Mouse (Mus musculus) intestine, postnatal 0 days (tissue): Measurements from ENCODE around the gene Lrrn4cl. TPM values are rescaled to one million over a fixed set of nuclear protein-coding genes. Genes with fewer than 3 reads are reported as not detected.
A peak's percentile ranks its signal among the peaks of the same experiment; 100 is the strongest.

Experiments used
- ATAC-seq: fragments of 200-750 bp; cut with Nextera tagmentation; 2 replicates; pipeline ENCODE4 v1.8.0; 2017; ENCODE audit warnings: mild to moderate bottlenecking, moderate TSS enrichment, moderate library complexity
- H3K27ac ChIP-seq: fragments of 300-500 bp; sonication (generic); 2 replicates; pipeline ENCODE4 v1.5.1; 2014; ENCODE audit warnings: mild to moderate bottlenecking, low read depth, low read length, moderate library complexity
- H3K27me3 ChIP-seq: fragments of 300-500 bp; sonication (generic); replicated peaks from 2 replicates; pipeline ENCODE4 v1.6.1; 2014; ENCODE audit warnings: low read length, mixed read lengths; ENCODE audit not compliant: control insufficient read depth, insufficient read depth
- H3K36me3 ChIP-seq: fragments of 300-500 bp; sonication (generic); 2 replicates; pipeline ENCODE4 v1.6.1; 2014; ENCODE audit warnings: mild to moderate bottlenecking, moderate library complexity; ENCODE audit not compliant: control insufficient read depth, insufficient read depth
- H3K4me1 ChIP-seq: fragments of 300-500 bp; sonication (generic); replicated peaks from 2 replicates; pipeline ENCODE4 v1.6.1; 2014; ENCODE audit warnings: antibody characterized with exemption, low read length, mixed read lengths; ENCODE audit not compliant: control insufficient read depth, insufficient read depth
- H3K4me2 ChIP-seq: fragments of 300-500 bp; sonication (generic); replicated peaks from 2 replicates; pipeline ENCODE4 v1.6.1; 2014; ENCODE audit warnings: low read depth, mild to moderate bottlenecking, moderate library complexity
- H3K4me3 ChIP-seq: fragments of 300-500 bp; sonication (generic); 2 replicates; pipeline ENCODE4 v1.5.1; 2014; ENCODE audit warnings: low read depth, low read length
- H3K9ac ChIP-seq: fragments of 300-500 bp; sonication (generic); 2 replicates; pipeline ENCODE4 v1.6.1; 2014; ENCODE audit warnings: mild to moderate bottlenecking, low read depth, low read length
- H3K9me3 ChIP-seq: fragments of 300-500 bp; sonication (generic); 2 replicates; pipeline ENCODE4 v1.6.1; 2016; ENCODE audit warnings: mixed run types; ENCODE audit not compliant: control insufficient read depth
- CTCF ChIP-seq: sonication (generic); IDR thresholded peaks from 2 replicates; pipeline ENCODE4 v1.5.1; 2016; ENCODE audit warnings: low read depth, mild to moderate bottlenecking, control low read depth, antibody characterized with exemption, moderate library complexity
- WGBS: fragments of 180-500 bp; shearing (Covaris S2); extraction: QIAGEN DNeasy Blood & Tissue Kit; methylation state at CpG from one replicate; pipeline ENCODE4 v1.1.7; 2014; 5-methylcytosine and 5-hydroxymethylcytosine counted together
- polyA plus RNA-seq: library from polyadenylated mRNA; unstranded; fragments of >200 nt; fragmentation: Nextera tagmentation; extraction: Ambion mirVana; gene quantifications from 2 replicates; pipeline ENCODE4 v1.2.1, GENCODE M21; 2015

The Lrrn4cl gene
- polyA plus RNA-seq, 1 experiment from 2014 or later, result 2.2 TPM

DNA sequence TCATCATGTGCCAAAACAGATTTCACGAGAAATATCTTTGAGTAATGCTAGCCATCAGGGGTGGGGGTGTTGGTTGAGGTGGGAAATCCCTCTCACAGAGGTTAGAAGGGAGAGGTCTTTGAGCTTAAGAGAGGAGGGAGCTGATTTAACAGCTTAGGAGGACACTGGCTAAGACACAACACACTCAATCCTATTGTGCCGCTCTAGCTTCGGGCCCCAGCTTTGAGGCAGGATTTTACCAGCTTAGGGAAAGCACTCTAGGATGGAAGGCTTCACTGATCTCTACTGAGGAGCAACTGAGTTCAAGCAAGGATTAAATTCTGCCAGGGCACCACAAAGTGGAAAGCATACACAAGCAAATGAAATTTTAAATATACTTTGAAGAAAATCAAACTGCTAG is 33.6 kb upstream of the Lrrn4cl start:
- Histone ChIP-seq H3K27me3 (no peaks in the 10 kb centered on the region), H3K4me1 (peaks cover 1% of the 10 kb centered on the region; the same call in 1 of the 2 replicates), H3K27ac (no peak overlapping the region), H3K36me3 (peaks cover 21% of the 10 kb centered on the region), H3K9me3 (no peaks in the 10 kb centered on the region), H3K4me3 (no peak overlapping the region), H3K9ac (no peak overlapping the region), H3K4me2 (no peak overlapping the region)
- 74% methylated on average over 3 of the region's 3 CpGs for WGBS
- no peak for TF ChIP-seq CTCF
- ATAC-seq, result no peak

DNA sequence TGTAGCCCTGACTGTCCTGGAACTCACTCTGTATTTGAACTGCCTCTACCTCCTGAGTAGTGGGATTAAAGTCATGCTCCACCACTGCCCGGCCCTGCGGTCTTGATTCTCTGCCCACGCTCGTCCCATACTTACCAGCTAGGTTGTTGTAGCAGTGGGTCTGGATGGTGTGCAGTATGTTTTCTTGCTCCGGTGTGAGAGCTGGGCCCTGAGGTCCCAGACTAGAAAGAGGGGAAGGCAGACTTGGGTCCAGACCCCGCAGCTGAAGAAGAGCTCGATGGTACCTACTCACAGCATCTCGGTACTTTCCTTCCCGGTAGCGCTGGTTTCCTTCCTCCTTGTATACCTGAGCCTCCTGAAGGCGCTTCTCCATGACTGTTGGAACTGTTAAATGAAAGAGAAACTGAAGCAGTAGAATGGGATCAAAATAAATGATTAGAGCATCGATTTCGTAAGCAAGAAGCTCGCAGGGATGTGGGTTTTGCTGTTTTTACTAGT is 32.2 kb upstream of the Lrrn4cl start:
- ATAC-seq, result no peak
- Histone ChIP-seq H3K27me3 (no peaks in the 10 kb centered on the region), H3K4me2 (peak overlapping the region; percentile 80), H3K27ac (peak overlapping the region; percentile 86), H3K4me1 (peaks cover 5% of the 10 kb centered on the region; the same call in 1 of the 2 replicates), H3K36me3 (peaks cover 14% of the 10 kb centered on the region), H3K4me3 (peak overlapping the region; percentile 97), H3K9me3 (no peaks in the 10 kb centered on the region), H3K9ac (peak overlapping the region; percentile 52)
- TF ChIP-seq CTCF, result no peak
- WGBS, result 14% methylated on average over 14 of the region's 14 CpGs

DNA sequence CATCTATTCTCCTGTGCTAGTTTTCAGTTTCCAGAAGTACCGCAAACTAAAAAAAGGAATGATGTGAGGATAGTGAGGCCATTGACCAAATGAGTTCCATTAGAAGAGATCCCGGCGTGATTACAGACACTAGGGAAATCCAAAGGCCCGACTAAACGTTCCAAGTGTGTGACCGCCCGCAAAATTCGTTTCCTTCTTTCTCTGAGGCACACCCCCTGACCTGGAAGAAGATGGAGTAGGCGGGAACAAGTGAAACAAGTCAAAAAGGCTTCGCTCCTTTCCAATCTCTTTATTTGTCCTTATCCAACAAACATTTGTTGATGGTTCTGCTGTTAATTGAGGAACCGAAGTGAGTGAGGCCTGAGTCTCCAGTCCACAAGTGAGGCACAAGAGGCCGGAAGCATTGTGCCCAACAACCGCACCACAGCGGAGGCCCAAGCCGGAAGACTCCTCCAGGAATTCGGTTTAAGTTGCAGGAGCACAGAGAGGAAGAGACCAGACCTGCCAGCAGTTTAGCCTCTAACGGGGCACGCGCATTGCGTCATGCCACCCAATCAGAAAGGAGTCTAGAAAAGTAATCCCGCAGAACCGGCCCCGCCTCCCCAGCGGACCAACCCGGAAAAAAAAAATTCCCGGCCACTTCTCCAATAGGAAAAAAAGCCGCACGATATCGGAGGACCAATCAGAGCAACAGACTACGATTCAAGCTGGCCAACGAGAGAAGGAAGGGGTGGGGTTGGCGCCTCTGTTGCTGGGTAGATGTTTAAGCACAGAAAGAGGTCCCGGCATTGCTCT is 31.6 kb upstream of the Lrrn4cl start, which contains the start of gene Ttc9c:
Ttc9c (minus strand) TSS at position 533 of the 795 bp plus-strand sequence.
- no peaks in the 10 kb centered on the region for H3K9me3 ChIP-seq
- peak within 1 kb of the TSS; percentile 97 for H3K4me3 ChIP-seq
- ATAC-seq, result peak; percentile 92
- peak within 1 kb of the TSS; percentile 97 for H3K9ac ChIP-seq
- peaks cover 14% of the 10 kb centered on the region for H3K36me3 ChIP-seq
- H3K4me2 ChIP-seq, result peak within 1 kb of the TSS; percentile 80
- H3K27me3 ChIP-seq, result no peaks in the 10 kb centered on the region
- under 1% methylated on average over 33 of the region's 33 CpGs for WGBS
- TF ChIP-seq CTCF, result no peak
- H3K4me1 ChIP-seq, result peaks cover 5% of the 10 kb centered on the region; the same call in 1 of the 2 replicates
- H3K27ac ChIP-seq, result peak within 1 kb of the TSS; percentile 95

DNA sequence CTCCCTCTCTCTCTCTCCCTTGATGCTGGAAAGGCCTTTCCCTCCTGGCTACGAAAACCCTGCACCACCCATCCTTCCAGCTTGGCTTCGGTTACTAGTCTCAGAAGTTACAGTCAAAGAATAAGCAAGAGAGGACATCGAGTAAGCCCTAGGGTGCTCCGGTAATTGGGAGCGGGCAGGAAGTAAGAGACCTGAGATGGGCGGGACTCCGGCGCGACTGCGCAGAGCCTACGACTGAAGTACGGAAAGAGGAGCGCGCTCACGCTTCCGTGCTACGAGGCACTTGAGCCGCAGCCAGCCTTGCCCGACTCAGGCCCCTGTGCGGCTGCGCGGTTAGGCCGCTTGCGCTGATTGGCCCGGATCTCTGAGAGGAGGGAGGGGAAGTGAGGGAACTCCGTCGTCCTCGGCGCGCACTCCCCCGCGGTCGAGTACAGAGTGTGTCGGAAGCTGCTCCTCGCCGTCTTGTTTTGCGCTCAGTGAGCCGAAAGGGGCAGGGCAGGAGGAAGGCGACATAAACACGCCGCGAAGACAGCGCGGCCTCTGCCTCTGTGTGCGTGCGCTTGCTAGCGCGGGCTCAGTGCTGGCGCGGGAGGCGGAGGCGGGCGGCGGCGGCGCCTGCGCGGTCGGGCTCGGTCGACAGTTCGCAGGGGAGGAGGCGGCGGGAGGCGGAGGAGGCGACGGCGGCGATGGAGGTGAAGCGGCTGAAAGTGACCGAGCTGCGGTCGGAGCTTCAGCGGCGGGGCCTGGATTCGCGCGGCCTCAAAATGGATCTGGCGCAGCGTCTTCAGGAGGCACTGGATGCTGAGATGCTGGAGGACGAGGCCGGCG is 30.8 kb upstream of the Lrrn4cl start, which contains the start of gene Hnrnpul2:
Hnrnpul2 (plus strand) TSS at position 415 of the 828 bp plus-strand sequence.
- H3K9ac ChIP-seq, result peak within 1 kb of the TSS; percentile 97
- H3K27ac ChIP-seq, result peak within 1 kb of the TSS; percentile 95
- no peaks in the 10 kb centered on the region for H3K9me3 ChIP-seq
- peaks cover 19% of the 10 kb centered on the region for H3K36me3 ChIP-seq
- peak within 1 kb of the TSS; percentile 97 for H3K4me3 ChIP-seq
- ATAC-seq, result peak; percentile 95
- WGBS, result under 1% methylated on average over 80 of the region's 83 CpGs
- no peak for TF ChIP-seq CTCF
- H3K27me3 ChIP-seq, result no peaks in the 10 kb centered on the region
- peaks cover 5% of the 10 kb centered on the region; the same call in 1 of the 2 replicates for H3K4me1 ChIP-seq
- H3K4me2 ChIP-seq, result peak within 1 kb of the TSS; percentile 80

DNA sequence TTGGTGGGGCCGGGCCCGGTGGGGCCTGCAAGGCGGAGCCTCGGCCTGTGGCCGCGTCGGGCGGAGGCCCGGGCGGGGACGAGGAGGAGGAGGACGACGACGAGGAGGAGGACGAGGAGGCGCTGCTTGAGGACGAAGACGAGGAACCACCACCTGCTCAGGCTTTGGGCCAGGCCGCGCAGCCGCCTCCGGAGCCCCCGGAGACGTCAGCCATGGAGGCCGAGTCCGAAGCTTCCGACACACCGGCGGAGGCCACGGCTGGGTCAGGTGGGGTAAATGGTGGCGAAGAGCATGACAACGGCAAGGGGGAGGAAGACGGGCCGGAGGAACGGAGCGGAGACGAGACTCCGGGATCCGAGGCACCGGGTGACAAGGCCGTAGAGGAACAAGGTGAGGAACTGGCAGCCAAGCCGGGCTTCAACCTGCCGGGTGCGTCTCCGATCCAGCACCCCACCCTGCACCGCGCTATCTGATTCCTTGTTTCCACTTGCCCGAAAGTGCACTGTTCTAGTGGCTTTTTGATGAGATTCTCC is 30.1 kb upstream of the Lrrn4cl start:
- Histone ChIP-seq H3K27ac (peak overlapping the region; percentile 95), H3K36me3 (peaks cover 25% of the 10 kb centered on the region), H3K4me1 (peaks cover 5% of the 10 kb centered on the region; the same call in 1 of the 2 replicates), H3K9me3 (no peaks in the 10 kb centered on the region), H3K4me3 (peak overlapping the region; percentile 97), H3K9ac (peak overlapping the region; percentile 97), H3K4me2 (peak overlapping the region; percentile 80), H3K27me3 (no peaks in the 10 kb centered on the region)
- ATAC-seq, result peak; percentile 7
- WGBS, result under 1% methylated on average over 48 of the region's 48 CpGs
- no peak for TF ChIP-seq CTCF
